Mouse (Mus musculus) kidney, postnatal 25 days (tissue): ENCODE measurements around the gene Kif12.
A peak's percentile ranks its signal among the peaks of the same experiment; 100 is the strongest.

ENCODE experiments used
- DNase-seq, 2 experiments: peaks; one replicate each; pipeline ENCODE4 v3.0.0; 2021; ENCODE audit warnings: mixed read lengths in 2 of 2

Kif12 gene

GRCm38 (mm10) chr4:63171969-63172685, at the start of gene Kif12:
Gene Kif12, minus strand, starts transcription at chr4:63172131.
- DNase-seq: peak; percentile 85 to 94

GRCm38 (mm10) chr4:63221096-63221958, 49.4 kb upstream of the Kif12 start:
- peak; percentile 59 to 94 for DNase-seq

GRCm38 (mm10) chr4:63219635-63220034, 47.7 kb upstream of the Kif12 start:
- DNase-seq: no peak

GRCm38 (mm10) chr4:63219059-63219458, 47.1 kb upstream of the Kif12 start:
- DNase-seq: no peak

- no peak for DNase-seq
These were observed 45.6 kb upstream of the Kif12 start for GRCm38 (mm10) chr4:63217513-63217912.

- peak in 1 of 2 experiments; percentile 86 for DNase-seq
These were observed 44.6 kb upstream of the Kif12 start for GRCm38 (mm10) chr4:63216566-63216965.

GRCm38 (mm10) chr4:63215993-63216531, 44.1 kb upstream of the Kif12 start:
- DNase-seq: peak; percentile 61 to 82

GRCm38 (mm10) chr4:63215185-63215992, 43.5 kb upstream of the Kif12 start:
- DNase-seq: peak; percentile 83 to 86

- DNase-seq: no peak
These were observed 42.1 kb upstream of the Kif12 start, which contains the start of gene Col27a1 for GRCm38 (mm10) chr4:63213907-63214621. Gene Col27a1, plus strand, starts transcription at chr4:63214004.

GRCm38 (mm10) chr4:63205583-63205982, 33.7 kb upstream of the Kif12 start:
- no peak for DNase-seq

- peak in 1 of 2 experiments; percentile 36 for DNase-seq
These were observed 31.9 kb upstream of the Kif12 start for GRCm38 (mm10) chr4:63203874-63204273.

- no peak for DNase-seq
These were observed 27.4 kb upstream of the Kif12 start for GRCm38 (mm10) chr4:63199366-63199765.

GRCm38 (mm10) chr4:63194366-63194765, 22.4 kb upstream of the Kif12 start:
- no peak for DNase-seq

- no peak for DNase-seq
These were observed 19.7 kb upstream of the Kif12 start for GRCm38 (mm10) chr4:63191641-63192040.

GRCm38 (mm10) chr4:63186281-63186870, 14.4 kb upstream of the Kif12 start:
- DNase-seq: peak in 1 of 2 experiments; percentile 16

- DNase-seq: peak; percentile 82 to 86
These were observed 9.6 kb upstream of the Kif12 start for GRCm38 (mm10) chr4:63181556-63181955.

- peak in 1 of 2 experiments; percentile 35 for DNase-seq
These were observed 809 bp downstream of the Kif12 start for GRCm38 (mm10) chr4:63171122-63171521.

GRCm38 (mm10) chr4:63170061-63170460, 1.9 kb downstream of the Kif12 start:
- peak; percentile 52 to 64 for DNase-seq

GRCm38 (mm10) chr4:63166323-63166722, 5.6 kb downstream of the Kif12 start:
- no peak for DNase-seq

- peak; percentile 59 to 84 for DNase-seq
These were observed 6.3 kb downstream of the Kif12 start for GRCm38 (mm10) chr4:63165636-63166035.

GRCm38 (mm10) chr4:63158961-63159592, 12.9 kb downstream of the Kif12 start:
- peak; percentile 94 to 95 for DNase-seq
